Mouse (Mus musculus) midbrain, embryonic 16.5 days (tissue): ENCODE results near the gene Rnf223. TPM values are rescaled to one million over a fixed set of nuclear protein-coding genes. Genes with fewer than 3 reads are reported as not detected.
"Not testable (repeated sequence)": the region's sequence is repeated elsewhere in the genome, so short reads cannot be mapped to it uniquely, and the experiment has no call there.

Experiments used
- ATAC-seq: fragments of 200-750 bp; cut with Nextera tagmentation; 2 replicates; pipeline ENCODE4 v1.8.0; 2017; ENCODE audit warnings: moderate TSS enrichment
- H3K27ac ChIP-seq: fragments of 300-500 bp; sonication (generic); 2 replicates; pipeline ENCODE4 v1.5.1; 2014; ENCODE audit warnings: mild to moderate bottlenecking, low read length, mixed read lengths
- H3K27me3 ChIP-seq: fragments of 300-500 bp; sonication (generic); 2 replicates; pipeline ENCODE4 v1.6.1; 2014; ENCODE audit warnings: low read depth, low read length, mixed read lengths; ENCODE audit not compliant: control insufficient read depth, insufficient read depth
- H3K36me3 ChIP-seq: fragments of 300-500 bp; sonication (generic); 2 replicates; pipeline ENCODE4 v1.6.1; 2014; ENCODE audit warnings: mild to moderate bottlenecking, low read length, moderate library complexity, mixed read lengths; ENCODE audit not compliant: control insufficient read depth, insufficient read depth
- H3K4me1 ChIP-seq: fragments of 300-500 bp; sonication (generic); 2 replicates; pipeline ENCODE4 v1.6.1; 2014; ENCODE audit warnings: mild to moderate bottlenecking, low read length, mixed read lengths; ENCODE audit not compliant: control insufficient read depth, insufficient read depth
- H3K4me2 ChIP-seq: fragments of 300-500 bp; sonication (generic); 2 replicates; pipeline ENCODE4 v1.6.1; 2014; ENCODE audit warnings: mild to moderate bottlenecking, low read length, mixed read lengths
- H3K4me3 ChIP-seq: fragments of 300-500 bp; sonication (generic); 2 replicates; pipeline ENCODE4 v1.5.1; 2014; ENCODE audit warnings: low read depth, mild to moderate bottlenecking, low read length, moderate library complexity, mixed read lengths
- H3K9ac ChIP-seq: fragments of 300-500 bp; sonication (generic); 2 replicates; pipeline ENCODE4 v1.6.1; 2014; ENCODE audit warnings: low read depth, low read length, mixed read lengths
- H3K9me3 ChIP-seq: fragments of 300-500 bp; sonication (generic); replicated peaks from 2 replicates; pipeline ENCODE4 v1.6.1; 2014; ENCODE audit warnings: mild to moderate bottlenecking, low read length, mixed read lengths; ENCODE audit not compliant: control insufficient read depth, poor library complexity, severe bottlenecking
- WGBS: fragments of 180-500 bp; shearing (Covaris S2); extraction: QIAGEN DNeasy Blood & Tissue Kit; methylation state at CpG from one replicate; pipeline ENCODE4 v1.1.7; 2014; 5-methylcytosine and 5-hydroxymethylcytosine counted together
- polyA plus RNA-seq: library from polyadenylated mRNA; unstranded; fragments of >200 nt; fragmentation: Nextera tagmentation; extraction: Ambion mirVana; gene quantifications from 2 replicates; pipeline ENCODE4 v1.2.1, GENCODE M21; 2015

The Rnf223 gene
- polyA plus RNA-seq, 1 experiment from 2014 or later = 0.54 TPM

DNA sequence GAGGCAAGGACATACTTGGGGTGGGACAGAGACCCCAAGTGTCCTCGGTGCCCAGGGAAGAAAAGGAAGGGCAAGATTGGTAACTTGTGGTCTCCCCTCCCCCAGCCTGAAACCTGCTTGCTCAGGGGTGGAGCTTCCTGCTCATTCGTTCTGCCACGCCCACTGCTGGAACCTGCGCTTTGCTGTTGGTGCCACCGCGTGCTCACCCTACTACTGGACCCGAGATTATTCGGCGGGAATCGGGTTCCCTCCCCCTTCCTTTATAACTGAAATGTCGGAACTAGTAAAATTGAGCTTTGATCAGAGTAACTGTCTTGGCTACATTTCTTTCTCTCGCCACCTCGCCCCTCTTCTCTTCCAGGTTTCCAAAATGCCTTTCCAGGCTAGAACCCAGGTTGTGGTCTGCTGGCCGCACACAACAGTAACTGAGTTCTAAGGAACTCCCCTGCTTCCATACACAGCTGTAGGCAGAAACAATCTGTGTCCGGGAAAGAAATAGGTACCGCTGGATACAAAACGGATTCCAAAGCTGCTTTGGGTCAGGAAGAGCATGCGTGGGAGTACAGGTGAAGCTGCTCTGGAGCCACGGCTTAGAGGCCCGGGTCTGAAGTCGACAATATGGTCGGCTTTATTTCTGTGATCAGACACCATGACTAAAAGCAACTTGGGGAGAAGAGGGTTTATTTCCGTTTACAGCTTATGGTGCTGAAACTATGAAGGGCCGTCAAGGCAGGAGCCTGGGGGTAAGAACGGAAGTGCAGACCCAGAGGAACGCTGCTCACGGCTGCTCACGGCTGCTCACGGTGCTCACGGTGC is 6.2 kb downstream of the Rnf223 start:
- Histone ChIP-seq H3K9ac (no peak overlapping the region), H3K4me3 (no peak overlapping the region), H3K27ac (no peak overlapping the region), H3K4me2 (no peak overlapping the region), H3K27me3 (no peaks in the 10 kb centered on the region), H3K9me3 (no peaks in the 10 kb centered on the region), H3K4me1 (no peaks in the 10 kb centered on the region), H3K36me3 (no peaks in the 10 kb centered on the region)
- 95% methylated on average over 30 of the region's 30 CpGs for WGBS
- no peak for ATAC-seq

DNA sequence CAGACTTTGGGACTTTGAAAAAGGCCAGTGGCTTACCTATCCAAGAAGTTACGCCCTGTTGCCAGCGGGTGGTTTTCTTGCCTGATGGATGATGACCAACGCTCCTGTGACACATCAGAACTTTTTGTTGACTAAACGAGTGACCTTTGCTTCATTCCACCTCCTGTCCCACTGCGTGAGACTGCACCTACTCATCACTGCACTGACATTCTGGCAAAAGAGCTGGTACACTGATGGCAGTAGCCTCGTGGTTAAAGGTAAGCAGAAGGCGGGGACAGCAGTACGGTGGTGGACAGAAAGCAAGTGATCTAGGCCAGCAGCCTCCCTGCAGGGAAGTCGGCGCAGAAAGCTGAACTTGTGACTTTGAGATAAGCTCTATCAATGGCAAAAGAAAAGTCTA is 20.6 kb downstream of the Rnf223 start:
- WGBS = 89% methylated on average over 10 of the region's 10 CpGs

DNA sequence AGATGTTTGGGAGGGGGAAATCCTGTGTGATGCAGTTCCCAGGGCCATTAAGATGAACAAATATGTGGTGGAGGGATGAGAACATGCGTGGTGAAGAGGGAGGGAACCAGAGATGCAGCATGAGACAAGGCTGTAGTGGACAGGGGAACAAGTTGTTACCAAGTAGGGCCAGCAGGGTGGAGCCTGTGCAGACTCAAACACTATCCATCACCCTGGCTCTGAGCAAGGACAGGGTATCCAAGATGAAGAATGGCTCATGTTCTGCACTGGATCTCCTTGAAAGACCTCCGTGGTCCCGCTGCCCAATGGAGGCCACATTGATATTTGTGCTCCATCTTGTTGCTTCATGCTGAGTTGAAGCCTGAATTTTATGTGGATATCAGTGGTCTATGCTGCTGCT is 24.5 kb downstream of the Rnf223 start:
- Histone ChIP-seq H3K36me3 (no peaks in the 10 kb centered on the region), H3K9me3 (0 out of 2 replicates have a peak, but pooled peaks cover 7% of the 10 kb centered on the region), H3K27ac (no peak overlapping the region), H3K4me1 (no peaks in the 10 kb centered on the region), H3K4me2 (no peak overlapping the region), H3K27me3 (no peaks in the 10 kb centered on the region), H3K4me3 (no peak overlapping the region), H3K9ac (no peak overlapping the region)
- no peak for ATAC-seq
- WGBS = 91% methylated on average over 3 of the region's 3 CpGs

More for the DNA sequence above, 20.6 kb downstream of the Rnf223 start:
- not testable (repeated sequence) for H3K36me3 ChIP-seq, H3K27ac ChIP-seq, H3K9ac ChIP-seq, ATAC-seq, H3K9me3 ChIP-seq, H3K4me1 ChIP-seq, H3K4me3 ChIP-seq, H3K4me2 ChIP-seq, H3K27me3 ChIP-seq

DNA sequence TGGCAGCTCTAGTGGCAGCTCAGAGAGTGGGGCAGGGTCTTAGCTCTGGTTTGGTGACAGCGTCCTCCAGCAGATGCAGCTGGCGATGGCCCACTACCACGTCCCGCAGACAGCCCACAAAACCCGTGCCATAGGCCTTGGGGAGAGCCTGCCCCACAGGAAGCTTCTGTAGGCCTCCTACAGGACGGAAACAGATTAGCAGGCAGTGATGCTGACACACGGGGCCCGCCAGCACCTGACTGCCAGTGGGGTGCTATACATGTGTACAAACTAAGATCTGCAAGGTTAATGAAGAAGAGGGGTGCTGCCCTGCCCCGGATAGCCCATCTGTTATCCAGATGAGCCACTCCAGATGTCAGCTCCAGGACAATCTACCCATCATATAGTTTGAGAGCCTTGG is 36.2 kb downstream of the Rnf223 start:
- H3K4me1 ChIP-seq = no peaks in the 10 kb centered on the region
- H3K27ac ChIP-seq = no peak overlapping the region
- no peaks in the 10 kb centered on the region for H3K27me3 ChIP-seq
- H3K9me3 ChIP-seq = no peaks in the 10 kb centered on the region
- no peak overlapping the region for H3K4me3 ChIP-seq
- peaks cover 82% of the 10 kb centered on the region for H3K36me3 ChIP-seq
- WGBS = 94% methylated on average over 9 of the region's 9 CpGs
- no peak overlapping the region for H3K9ac ChIP-seq
- H3K4me2 ChIP-seq = no peak overlapping the region
- no peak for ATAC-seq

DNA sequence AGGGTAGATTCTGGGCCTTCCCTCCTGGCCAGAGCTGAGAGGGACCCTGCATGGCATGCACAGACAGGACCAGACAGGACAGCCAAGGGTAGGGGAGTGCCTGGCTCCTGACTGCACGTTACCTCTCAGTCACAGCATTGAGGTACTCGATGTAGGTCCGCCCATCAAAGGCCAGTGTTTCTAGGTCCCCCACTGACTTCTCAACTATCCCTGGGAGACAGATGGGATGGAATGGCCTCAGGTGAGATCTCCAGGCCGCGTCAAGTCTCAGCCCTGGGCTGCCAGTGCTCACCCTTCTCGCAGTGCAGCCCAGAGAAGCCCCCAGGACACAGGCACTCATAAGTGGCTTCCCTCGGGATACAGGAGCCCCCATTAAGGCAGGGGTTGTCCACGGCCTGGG is 38.3 kb downstream of the Rnf223 start:
- H3K9me3 ChIP-seq = no peaks in the 10 kb centered on the region
- ATAC-seq = no peak
- H3K27me3 ChIP-seq = no peaks in the 10 kb centered on the region
- no peak overlapping the region for H3K4me3 ChIP-seq
- H3K4me2 ChIP-seq = no peak overlapping the region
- no peak overlapping the region for H3K9ac ChIP-seq
- H3K4me1 ChIP-seq = no peaks in the 10 kb centered on the region
- WGBS = 93% methylated on average over 8 of the region's 8 CpGs
- H3K36me3 ChIP-seq = peaks cover 92% of the 10 kb centered on the region
- no peak overlapping the region for H3K27ac ChIP-seq

DNA sequence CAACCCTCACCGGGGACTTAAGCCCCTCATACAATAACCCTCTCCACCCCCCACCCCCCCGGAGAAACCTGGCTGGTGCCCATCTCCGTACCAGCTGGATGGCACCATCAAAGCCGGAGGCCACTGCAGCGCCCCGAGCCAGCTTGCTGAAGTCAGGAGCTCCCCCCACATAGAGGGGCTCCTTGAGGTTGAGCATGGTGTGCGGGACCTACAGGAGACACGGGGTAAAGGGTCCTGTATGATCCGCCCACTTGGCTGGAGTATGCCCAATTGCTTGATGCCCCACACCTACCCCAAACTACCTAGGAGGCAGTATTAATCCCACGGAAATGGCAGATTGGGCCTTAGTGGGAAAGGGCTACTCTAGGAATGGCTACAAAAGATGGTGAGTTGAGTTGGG is 38.8 kb downstream of the Rnf223 start:
- H3K9ac ChIP-seq = no peak overlapping the region
- no peak overlapping the region for H3K27ac ChIP-seq
- no peaks in the 10 kb centered on the region for H3K27me3 ChIP-seq
- no peaks in the 10 kb centered on the region for H3K4me1 ChIP-seq
- no peaks in the 10 kb centered on the region for H3K9me3 ChIP-seq
- no peak overlapping the region for H3K4me3 ChIP-seq
- H3K36me3 ChIP-seq = peaks cover 93% of the 10 kb centered on the region
- no peak for ATAC-seq
- no peak overlapping the region for H3K4me2 ChIP-seq
- 96% methylated on average over 10 of the region's 10 CpGs for WGBS

DNA sequence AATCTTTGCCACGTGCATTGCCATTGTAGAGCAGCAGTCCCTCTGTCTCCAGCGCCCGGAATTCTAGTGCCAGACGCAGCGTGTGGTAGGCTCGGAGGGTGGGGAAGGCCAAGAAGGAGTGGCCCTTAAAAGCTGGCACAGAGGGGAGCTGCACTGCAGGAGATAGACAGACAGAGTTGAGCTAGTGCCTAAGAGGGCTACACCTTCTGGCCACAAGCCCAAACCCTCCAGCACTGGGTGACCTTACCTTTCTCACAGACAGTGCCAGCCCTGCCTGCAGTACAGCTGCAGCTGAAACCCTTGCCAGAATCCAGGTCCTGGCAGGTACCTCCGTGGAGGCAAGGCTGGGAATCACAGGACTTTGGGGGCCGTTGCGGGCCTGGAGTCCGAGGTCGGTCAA is 41.5 kb downstream of the Rnf223 start:
- Histone ChIP-seq H3K4me1 (no peaks in the 10 kb centered on the region), H3K4me3 (no peak overlapping the region), H3K27ac (no peak overlapping the region), H3K9me3 (no peaks in the 10 kb centered on the region), H3K4me2 (no peak overlapping the region), H3K9ac (no peak overlapping the region), H3K36me3 (peaks cover 95% of the 10 kb centered on the region), H3K27me3 (no peaks in the 10 kb centered on the region)
- WGBS = 97% methylated on average over 11 of the region's 11 CpGs
- no peak for ATAC-seq

DNA sequence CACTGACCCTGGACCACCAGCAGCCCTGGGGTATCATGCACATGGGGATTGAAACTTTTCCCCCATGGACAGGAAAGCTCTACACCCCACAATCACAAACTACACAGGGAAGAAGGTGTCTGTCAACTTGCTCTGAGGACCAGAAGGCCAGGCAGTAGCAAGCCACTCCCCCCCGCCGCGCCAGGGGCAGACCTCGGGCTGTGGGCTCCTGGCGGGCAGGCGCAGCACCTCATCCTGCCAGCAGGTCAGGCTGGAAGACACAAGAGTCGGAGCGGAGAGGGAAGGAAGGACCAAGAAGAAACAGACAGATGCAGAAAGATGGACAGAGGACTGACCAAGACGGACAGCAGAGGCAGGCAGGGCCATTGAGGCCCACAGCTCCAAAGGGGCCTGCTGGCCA is 47.3 kb downstream of the Rnf223 start:
- Histone ChIP-seq H3K27ac (no peak overlapping the region), H3K4me2 (no peak overlapping the region), H3K9me3 (no peaks in the 10 kb centered on the region), H3K36me3 (peaks cover 62% of the 10 kb centered on the region), H3K4me3 (no peak overlapping the region), H3K9ac (no peak overlapping the region), H3K27me3 (no peaks in the 10 kb centered on the region), H3K4me1 (peaks cover 26% of the 10 kb centered on the region)
- no peak for ATAC-seq
- WGBS = 93% methylated on average over 9 of the region's 9 CpGs
